Mouse (Mus musculus) neural tube, embryonic 13.5 days (tissue): ENCODE measurements around the gene Il27ra. TPM values are rescaled to one million over a fixed set of nuclear protein-coding genes. Genes with fewer than 3 reads are reported as not detected.
A peak's percentile ranks its signal among the peaks of the same experiment; 100 is the strongest.

Source experiments
- ATAC-seq: fragments of 200-750 bp; cut with Nextera tagmentation; 2 replicates; pipeline ENCODE4 v1.8.0; 2017; ENCODE audit warnings: low read depth, mild to moderate bottlenecking, moderate TSS enrichment, moderate library complexity
- H3K27ac ChIP-seq: fragments of 300-500 bp; sonication (generic); replicated peaks from 2 replicates; pipeline ENCODE4 v1.5.1; 2015; ENCODE audit warnings: moderate library complexity, mild to moderate bottlenecking, inconsistent platforms
- H3K27me3 ChIP-seq: fragments of 300-500 bp; sonication (generic); 2 replicates; pipeline ENCODE4 v1.6.1; 2015; ENCODE audit warnings: mild to moderate bottlenecking, inconsistent platforms
- H3K36me3 ChIP-seq: fragments of 300-500 bp; sonication (generic); 2 replicates; pipeline ENCODE4 v1.6.1; 2015; ENCODE audit warnings: mild to moderate bottlenecking, inconsistent platforms
- H3K4me1 ChIP-seq: fragments of 300-500 bp; sonication (generic); replicated peaks from 2 replicates; pipeline ENCODE4 v1.6.1; 2015; ENCODE audit warnings: inconsistent platforms
- H3K4me2 ChIP-seq: fragments of 300-500 bp; sonication (generic); 2 replicates; pipeline ENCODE4 v1.6.1; 2015; ENCODE audit warnings: inconsistent platforms, mild to moderate bottlenecking, moderate library complexity
- H3K4me3 ChIP-seq: fragments of 300-500 bp; sonication (generic); 2 replicates; pipeline ENCODE4 v1.5.1; 2015; ENCODE audit warnings: mild to moderate bottlenecking, inconsistent platforms
- H3K9ac ChIP-seq: fragments of 300-500 bp; sonication (generic); 2 replicates; pipeline ENCODE4 v1.6.1; 2015; ENCODE audit warnings: moderate library complexity, mild to moderate bottlenecking, inconsistent platforms
- H3K9me3 ChIP-seq: fragments of 300-500 bp; sonication (generic); 2 replicates; pipeline ENCODE4 v1.6.1; 2016; ENCODE audit warnings: inconsistent platforms
- WGBS: fragments of 180-500 bp; shearing (Covaris S2); methylation state at CpG from one replicate; pipeline ENCODE4 v1.1.7; 2015; 5-methylcytosine and 5-hydroxymethylcytosine counted together
- polyA plus RNA-seq: library from polyadenylated mRNA; unstranded; fragments of >200 nt; fragmentation: Nextera tagmentation; extraction: Ambion mirVana; gene quantifications from 2 replicates; pipeline ENCODE4 v1.2.1, GENCODE M21; 2015

Il27ra gene
- polyA plus RNA-seq, 1 experiment from 2014 or later, result 0.43 TPM

DNA sequence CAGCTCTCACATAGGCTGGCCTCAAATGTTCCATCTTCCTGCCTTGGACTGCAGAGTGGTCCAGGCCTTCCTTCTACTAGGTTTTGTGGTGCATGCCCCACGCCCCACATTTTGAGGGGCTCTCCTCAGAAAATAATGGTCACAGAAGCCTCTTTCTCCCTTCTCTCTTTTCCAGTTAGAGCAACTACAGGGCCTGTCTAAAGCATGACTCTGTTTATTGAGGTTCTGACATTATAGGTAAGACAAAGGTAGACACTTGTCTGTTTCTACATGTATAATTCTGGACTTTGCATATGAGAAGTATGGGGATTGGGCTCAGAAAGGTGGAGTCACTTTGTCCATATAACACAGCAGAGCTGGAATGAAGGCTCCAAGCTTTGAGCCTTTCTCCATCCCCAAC, 22.6 kb upstream of the Il27ra start, which contains the start of gene Gm10643:
TSS of gene Gm10643 (minus strand) at position 101 of the 400 bp plus-strand sequence.
- WGBS, result 100% methylated on average over 1 of the region's 1 CpGs
- Histone ChIP-seq H3K4me2 (peak within 1 kb of the TSS; percentile 86), H3K27ac (peak within 1 kb of the TSS; percentile 88), H3K9ac (peak within 1 kb of the TSS; percentile 77), H3K4me1 (peaks cover 37% of the 10 kb centered on the region), H3K36me3 (no peaks in the 10 kb centered on the region), H3K27me3 (0 out of 2 replicates have a peak, but pooled peaks cover 3% of the 10 kb centered on the region), H3K9me3 (no peaks in the 10 kb centered on the region), H3K4me3 (peak within 1 kb of the TSS; percentile 77)
- ATAC-seq, result no peak

DNA sequence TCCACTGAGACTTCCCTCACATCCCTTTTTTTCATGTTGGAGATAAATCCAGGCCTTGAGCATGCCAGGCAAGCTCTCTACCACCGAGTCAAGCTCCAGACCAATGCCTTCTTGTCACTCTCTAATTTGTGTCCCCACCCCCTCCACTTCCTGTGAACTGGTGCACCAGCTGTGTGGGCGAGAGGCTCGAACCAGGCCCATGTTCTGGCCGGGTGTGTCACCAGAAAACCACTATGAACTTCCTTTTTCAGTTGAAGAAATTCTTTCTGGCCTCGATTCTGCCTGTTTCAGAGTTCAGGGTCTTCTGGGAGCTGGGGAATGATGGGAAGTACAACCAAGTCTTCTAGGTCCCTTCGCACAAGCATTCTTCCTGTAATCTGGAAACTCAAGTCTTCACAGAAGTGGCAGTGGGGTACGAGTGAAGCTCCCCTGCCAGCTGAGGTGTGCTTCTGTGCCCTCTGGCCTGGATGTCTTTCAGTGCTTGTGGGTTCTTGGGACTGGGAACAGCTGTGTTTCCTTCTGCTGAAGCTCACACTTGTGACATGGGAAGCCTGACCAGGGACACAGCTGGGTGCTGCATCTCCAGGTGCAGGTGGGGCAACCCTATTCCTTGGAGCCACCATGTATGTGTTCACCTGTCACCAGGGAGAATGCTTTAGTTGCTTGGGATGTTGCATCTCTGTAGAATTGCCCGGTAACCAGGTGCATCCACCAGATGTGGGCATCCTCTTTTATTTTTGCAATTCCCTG, 21.6 kb upstream of the Il27ra start:
- ATAC-seq, result no peak

DNA sequence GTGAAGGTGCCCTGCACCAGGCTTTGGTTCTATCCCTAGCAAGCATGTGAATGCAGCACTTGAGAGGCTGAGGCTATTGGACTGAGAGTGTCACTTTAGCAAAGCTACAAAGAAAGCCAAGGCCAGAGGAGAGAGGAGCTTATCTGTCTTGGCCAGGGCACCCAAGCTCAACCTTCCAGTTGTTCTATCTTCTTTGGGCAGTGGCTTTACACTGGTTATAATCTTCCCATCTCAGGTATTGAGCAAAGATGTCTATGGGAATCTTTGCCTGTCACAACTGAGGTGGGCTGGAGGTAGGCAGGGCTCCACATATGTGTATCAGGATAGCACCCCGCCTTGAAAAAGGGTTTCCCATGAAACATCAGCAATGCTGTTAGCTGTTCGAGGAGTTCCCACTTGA, 17.9 kb upstream of the Il27ra start:
- no peak for ATAC-seq
- Histone ChIP-seq H3K27ac (no peak overlapping the region), H3K9me3 (no peaks in the 10 kb centered on the region), H3K4me2 (no peak overlapping the region), H3K4me3 (no peak overlapping the region), H3K36me3 (no peaks in the 10 kb centered on the region), H3K27me3 (0 out of 2 replicates have a peak, but pooled peaks cover 3% of the 10 kb centered on the region), H3K4me1 (0 out of 2 replicates have a peak, but pooled peaks cover 2% of the 10 kb centered on the region), H3K9ac (no peak overlapping the region)
- WGBS, result 82% methylated on average over 2 of the region's 2 CpGs

More for the DNA sequence above, 21.6 kb upstream of the Il27ra start:
- Histone ChIP-seq H3K27me3 (0 out of 2 replicates have a peak, but pooled peaks cover 3% of the 10 kb centered on the region), H3K4me3 (no peak overlapping the region), H3K4me1 (peaks cover 27% of the 10 kb centered on the region), H3K4me2 (no peak overlapping the region), H3K9ac (no peak overlapping the region), H3K9me3 (no peaks in the 10 kb centered on the region), H3K27ac (no peak overlapping the region), H3K36me3 (no peaks in the 10 kb centered on the region)
- 79% methylated on average over 8 of the region's 8 CpGs for WGBS

DNA sequence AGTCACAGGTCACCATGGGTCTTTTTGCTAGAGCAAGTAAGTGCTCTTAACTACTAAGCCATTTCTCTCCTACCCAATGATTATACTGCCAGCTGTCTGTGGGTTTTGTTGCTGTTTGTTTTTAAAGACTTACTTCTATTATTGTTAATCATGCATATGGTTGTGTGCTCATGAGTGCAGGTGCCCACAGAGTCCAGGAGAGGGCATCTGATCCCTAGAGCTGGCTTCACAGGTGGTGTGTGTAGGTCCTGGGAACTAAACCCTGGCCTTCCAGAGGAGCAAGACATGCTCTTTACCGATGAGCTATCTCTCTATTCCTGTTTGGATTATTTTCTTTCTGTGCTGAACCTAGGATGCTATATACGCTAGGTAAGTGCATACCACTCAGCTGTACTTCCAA, 16.8 kb upstream of the Il27ra start:
- H3K4me2 ChIP-seq, result no peak overlapping the region
- H3K27me3 ChIP-seq, result 0 out of 2 replicates have a peak, but pooled peaks cover 3% of the 10 kb centered on the region
- H3K9ac ChIP-seq, result no peak overlapping the region
- no peaks in the 10 kb centered on the region for H3K4me1 ChIP-seq
- H3K36me3 ChIP-seq, result no peaks in the 10 kb centered on the region
- 91% methylated on average over 2 of the region's 2 CpGs for WGBS
- H3K9me3 ChIP-seq, result no peaks in the 10 kb centered on the region
- H3K4me3 ChIP-seq, result no peak overlapping the region
- ATAC-seq, result no peak
- no peak overlapping the region for H3K27ac ChIP-seq

DNA sequence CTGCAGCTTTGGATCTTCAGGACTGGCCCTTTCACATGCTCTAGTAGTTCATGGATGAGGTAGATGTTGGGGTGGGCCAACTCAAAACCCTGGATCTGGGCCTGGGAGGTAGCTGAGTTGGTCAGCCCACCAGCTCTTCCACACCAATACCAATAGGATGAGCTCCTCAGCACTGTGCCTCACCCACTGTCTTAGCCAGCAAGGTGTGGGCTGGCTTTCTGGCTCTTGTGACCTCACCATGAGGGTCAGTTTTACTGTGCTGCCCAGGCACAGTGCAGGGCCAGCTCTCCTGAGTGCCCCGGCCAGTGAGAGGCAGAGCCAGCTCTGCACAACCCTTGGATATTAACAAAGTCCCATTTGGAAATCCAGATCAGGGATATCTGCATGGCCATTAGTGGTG, 15.4 kb upstream of the Il27ra start:
- Histone ChIP-seq H3K4me2 (no peak overlapping the region), H3K4me1 (no peaks in the 10 kb centered on the region), H3K9ac (no peak overlapping the region), H3K36me3 (no peaks in the 10 kb centered on the region), H3K27me3 (0 out of 2 replicates have a peak, but pooled peaks cover 3% of the 10 kb centered on the region), H3K27ac (no peak overlapping the region), H3K9me3 (no peaks in the 10 kb centered on the region), H3K4me3 (no peak overlapping the region)
- WGBS, result 96% methylated on average over 1 of the region's 1 CpGs
- no peak for ATAC-seq

DNA sequence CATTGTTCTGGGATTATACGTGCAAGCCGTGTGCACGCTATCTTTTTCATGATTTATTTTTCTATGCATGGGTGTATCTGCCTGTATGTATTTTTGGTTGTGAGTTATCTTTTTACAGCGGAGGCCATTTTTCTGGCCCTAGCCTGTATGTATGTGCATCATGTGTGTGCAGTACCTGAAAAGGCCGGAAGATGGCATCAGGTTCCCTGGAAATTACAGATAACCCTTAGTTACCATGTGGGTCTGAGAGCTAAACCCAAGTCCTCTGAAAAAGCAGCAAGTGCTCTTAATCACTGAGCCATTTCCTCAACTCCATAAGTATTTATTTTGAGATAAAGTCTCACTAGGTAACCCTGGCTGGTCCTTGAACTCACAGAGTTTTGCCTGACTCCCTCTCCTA, 10.8 kb upstream of the Il27ra start:
- no peak overlapping the region for H3K9ac ChIP-seq
- H3K4me1 ChIP-seq, result no peaks in the 10 kb centered on the region
- H3K4me3 ChIP-seq, result no peak overlapping the region
- no peak for ATAC-seq
- H3K27ac ChIP-seq, result no peak overlapping the region
- H3K4me2 ChIP-seq, result no peak overlapping the region
- no peaks in the 10 kb centered on the region for H3K36me3 ChIP-seq
- H3K27me3 ChIP-seq, result no peaks in the 10 kb centered on the region
- 92% methylated on average over 5 of the region's 5 CpGs for WGBS
- no peaks in the 10 kb centered on the region for H3K9me3 ChIP-seq

DNA sequence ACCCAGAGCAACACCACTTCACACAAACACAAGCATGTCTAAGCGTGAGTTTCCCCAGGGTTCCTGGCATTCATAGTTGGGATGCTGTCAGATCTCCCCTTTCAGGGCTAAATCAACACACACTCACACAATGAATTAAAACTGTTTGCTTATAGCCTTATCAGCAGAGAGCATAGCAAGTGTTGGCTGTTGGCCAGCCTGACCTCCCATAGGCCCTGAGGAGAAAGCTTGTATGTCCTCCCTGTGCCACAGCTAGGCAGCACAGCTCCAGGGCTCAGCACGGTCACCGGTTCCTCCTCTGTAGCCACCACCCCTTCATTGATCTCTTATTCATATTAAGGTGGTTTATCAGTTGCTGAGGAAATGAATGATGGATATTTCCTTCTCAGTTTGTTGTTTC, 10.4 kb upstream of the Il27ra start:
- no peaks in the 10 kb centered on the region for H3K36me3 ChIP-seq
- H3K9ac ChIP-seq, result no peak overlapping the region
- no peak overlapping the region for H3K27ac ChIP-seq
- H3K4me2 ChIP-seq, result no peak overlapping the region
- H3K9me3 ChIP-seq, result no peaks in the 10 kb centered on the region
- no peaks in the 10 kb centered on the region for H3K4me1 ChIP-seq
- no peaks in the 10 kb centered on the region for H3K27me3 ChIP-seq
- no peak for ATAC-seq
- WGBS, result 84% methylated on average over 3 of the region's 3 CpGs
- no peak overlapping the region for H3K4me3 ChIP-seq

DNA sequence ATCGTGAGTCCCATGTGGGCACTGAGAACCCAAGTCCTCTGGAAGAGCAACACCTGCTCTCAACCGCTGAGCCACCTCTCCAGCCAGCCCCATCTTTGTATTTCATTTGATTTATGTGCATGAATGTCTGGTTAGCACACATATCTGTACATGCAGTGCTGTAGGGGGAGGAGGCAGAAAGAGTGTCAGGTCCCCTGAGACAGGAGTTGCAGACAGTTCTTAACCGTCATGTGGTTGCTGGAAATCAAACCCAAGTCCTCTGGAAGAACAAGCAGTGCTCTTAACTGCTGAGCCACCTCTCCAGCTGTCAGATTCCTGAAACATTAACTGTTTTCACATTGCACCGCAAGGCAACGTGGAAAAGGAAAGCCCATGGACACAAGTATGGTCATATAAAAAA, 5.8 kb upstream of the Il27ra start:
- ATAC-seq, result no peak
- WGBS, result 67% methylated on average over 5 of the region's 5 CpGs
- H3K9me3 ChIP-seq, result no peaks in the 10 kb centered on the region
- H3K9ac ChIP-seq, result no peak overlapping the region
- H3K4me3 ChIP-seq, result no peak overlapping the region
- no peaks in the 10 kb centered on the region for H3K36me3 ChIP-seq
- peaks cover 31% of the 10 kb centered on the region for H3K27me3 ChIP-seq
- H3K4me2 ChIP-seq, result no peak overlapping the region
- no peak overlapping the region for H3K27ac ChIP-seq
- peaks cover 10% of the 10 kb centered on the region for H3K4me1 ChIP-seq

DNA sequence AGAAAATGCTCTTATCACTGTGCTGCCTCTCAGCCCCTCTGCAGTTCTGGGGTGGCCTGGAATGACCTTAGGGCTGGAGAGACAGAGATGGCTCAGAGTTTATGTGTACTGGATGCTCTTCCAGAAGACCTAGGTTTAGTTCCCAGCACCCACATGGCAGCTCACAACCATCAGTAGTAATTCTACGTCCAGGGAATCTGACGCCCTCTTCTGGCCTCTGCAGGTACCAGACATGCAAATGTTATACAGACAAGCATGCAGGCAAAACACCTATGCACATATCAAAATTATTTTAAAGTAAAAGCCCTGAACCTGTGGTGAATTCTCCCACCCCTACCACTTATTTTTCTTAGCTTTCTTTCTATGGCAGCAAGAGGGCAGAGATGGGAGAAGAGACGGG, 4.1 kb upstream of the Il27ra start:
- Histone ChIP-seq H3K4me1 (peaks cover 22% of the 10 kb centered on the region), H3K4me2 (no peak overlapping the region), H3K27me3 (peaks cover 48% of the 10 kb centered on the region), H3K27ac (no peak overlapping the region), H3K9ac (no peak overlapping the region), H3K36me3 (no peaks in the 10 kb centered on the region), H3K4me3 (no peak overlapping the region), H3K9me3 (no peaks in the 10 kb centered on the region)
- 81% methylated on average over 3 of the region's 3 CpGs for WGBS
- no peak for ATAC-seq

DNA sequence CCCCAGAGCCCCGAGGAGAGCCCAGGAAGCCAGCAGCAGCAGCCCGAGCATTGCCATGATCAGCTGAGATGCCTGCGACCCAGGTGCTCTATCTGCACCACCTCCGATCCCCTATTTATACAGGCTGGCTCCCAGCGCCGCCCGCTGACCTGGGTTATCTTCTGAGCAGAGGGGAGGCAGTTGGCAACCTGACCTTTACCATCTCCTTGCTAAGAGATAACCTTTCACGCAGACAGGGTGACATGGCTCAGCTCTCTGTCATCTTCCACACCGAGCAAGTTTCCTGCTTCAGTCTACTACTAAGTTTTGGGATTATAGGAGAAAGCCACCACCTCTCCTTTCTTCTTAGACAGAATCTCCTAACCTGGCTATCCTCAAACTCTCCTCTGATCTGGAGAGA, 2.5 kb upstream of the Il27ra start, which contains the start of gene Rln3:
TSS of gene Rln3 (minus strand) at position 101 of the 400 bp plus-strand sequence.
- Histone ChIP-seq H3K4me2 (no peak within 1 kb of the TSS), H3K27ac (no peak within 1 kb of the TSS), H3K4me1 (peaks cover 22% of the 10 kb centered on the region), H3K27me3 (peaks cover 61% of the 10 kb centered on the region), H3K4me3 (no peak within 1 kb of the TSS), H3K9ac (0 out of 2 replicates have a peak within 1 kb of the TSS, but pooled peaks have one; percentile 6), H3K36me3 (no peaks in the 10 kb centered on the region), H3K9me3 (no peaks in the 10 kb centered on the region)
- ATAC-seq, result no peak
- 7% methylated on average over 9 of the region's 9 CpGs for WGBS

DNA sequence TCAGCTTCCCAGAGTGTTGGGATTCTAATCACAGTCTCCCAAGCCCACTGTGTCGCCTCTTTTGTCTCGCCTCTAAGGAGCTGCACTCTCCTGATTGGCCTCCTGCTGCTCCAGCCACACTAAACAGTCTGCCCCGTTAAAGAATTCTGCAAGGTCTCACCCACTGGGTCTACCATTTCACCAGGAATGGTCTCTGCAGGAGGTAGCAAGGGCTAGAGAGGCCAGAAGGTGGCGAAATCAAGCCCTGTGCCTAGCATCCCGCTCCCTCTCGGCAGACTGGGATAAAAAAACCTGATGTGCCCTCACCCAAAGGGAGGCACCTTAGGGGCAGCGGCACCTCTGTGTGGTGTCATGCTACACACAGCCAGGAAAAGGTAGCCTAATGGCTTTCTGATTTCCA, 1.7 kb upstream of the Il27ra start:
- Histone ChIP-seq H3K4me3 (no peak overlapping the region), H3K9ac (no peak overlapping the region), H3K9me3 (no peaks in the 10 kb centered on the region), H3K4me2 (no peak overlapping the region), H3K27me3 (peaks cover 61% of the 10 kb centered on the region), H3K27ac (no peak overlapping the region), H3K36me3 (no peaks in the 10 kb centered on the region), H3K4me1 (peaks cover 22% of the 10 kb centered on the region)
- no peak for ATAC-seq
- WGBS, result 2% methylated on average over 7 of the region's 7 CpGs

DNA sequence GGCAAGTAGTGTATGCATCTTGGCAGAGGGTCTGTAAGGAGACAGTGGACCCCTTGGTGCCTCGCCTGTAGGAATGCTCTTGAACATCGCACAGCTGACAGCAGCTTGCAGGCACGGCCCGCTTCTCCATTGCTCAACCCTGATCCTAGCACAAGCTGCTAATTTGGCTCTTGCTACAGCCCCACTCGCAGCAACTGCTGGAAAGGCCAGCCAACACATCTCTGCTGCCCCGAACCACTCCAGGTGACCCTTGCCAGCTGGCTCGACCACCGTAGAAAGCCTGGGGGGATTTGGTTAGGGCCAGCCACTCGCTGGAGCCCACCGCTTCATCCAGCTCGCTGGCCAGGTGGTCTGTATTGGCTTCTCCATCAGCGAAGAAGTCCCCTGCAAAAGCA, 556 bp upstream of the Il27ra start:
- whole genome bisulfite sequencing, result 36% methylated on average over 12 of the region's 12 CpGs
- Histone ChIP-seq H3K27me3 (peaks cover 70% of the 10 kb centered on the region), H3K4me2 (peak overlapping the region; percentile 59; the same call in 1 of the 2 replicates), H3K36me3 (no peaks in the 10 kb centered on the region), H3K27ac (no peak overlapping the region), H3K9me3 (no peaks in the 10 kb centered on the region), H3K9ac (no peak overlapping the region), H3K4me1 (peaks cover 22% of the 10 kb centered on the region), H3K4me3 (no peak overlapping the region)
- no peak for ATAC-seq

DNA sequence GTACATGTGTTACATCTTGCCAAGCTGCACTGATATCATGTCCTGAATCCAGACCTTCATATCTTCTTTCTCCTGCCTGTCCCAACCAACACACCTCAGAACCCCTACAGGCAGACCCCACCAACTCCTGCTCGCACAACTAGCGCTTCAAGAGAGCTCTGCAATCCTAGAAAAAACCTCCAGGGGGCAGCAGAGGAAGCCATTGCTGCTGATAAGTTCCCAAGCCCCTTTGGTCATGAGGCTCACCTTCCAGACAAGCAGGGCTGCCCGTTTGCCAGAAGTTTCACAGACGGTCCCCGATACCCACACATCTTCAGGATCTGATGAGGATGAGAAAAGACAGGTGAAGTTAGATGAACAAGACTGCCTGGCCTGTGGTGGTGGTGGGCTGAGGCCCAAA, 3.3 kb downstream of the Il27ra start:
- Histone ChIP-seq H3K9ac (no peak overlapping the region), H3K4me1 (peaks cover 13% of the 10 kb centered on the region), H3K9me3 (no peaks in the 10 kb centered on the region), H3K4me3 (no peak overlapping the region), H3K36me3 (no peaks in the 10 kb centered on the region), H3K4me2 (no peak overlapping the region), H3K27ac (no peak overlapping the region), H3K27me3 (peaks cover 64% of the 10 kb centered on the region)
- WGBS, result 9% methylated on average over 5 of the region's 5 CpGs
- ATAC-seq, result no peak
